In genomic region chr4:148204061-148204872, GRCm38 (mm10) we compare ENCODE assay signal across 10 mouse cellular contexts. TPM values are rescaled to one million over a fixed set of nuclear protein-coding genes. Genes with fewer than 3 reads are reported as not detected.
DNase-seq lines count a peak whose midpoint lies in the region; ATAC-seq and TF ChIP-seq lines count a peak whose summit lies in the region.
"Had no signal": no experiment of that assay in that cellular context is flagged by ENCODE, and none has a peak within 500 bp of the region (broad histone marks: within the 10 kb centered on the region; RNA-seq: fewer than 3 reads in every experiment).

No protein-coding gene starts in this region.

- 0 out of 2 replicates have a peak overlapping the region, but pooled peaks have one; percentile 23 for H3K27ac ChIP-seq in hindbrain, embryonic 10.5 days
- H3K27ac ChIP-seq in hindbrain, postnatal 0 days = no peak overlapping the region
- H3K27ac ChIP-seq in neural tube, embryonic 14.5 days (ENCODE audit: low read depth, low read length) = peak overlapping the region; percentile 28; the same call in 1 of the 2 replicates
- H3K27ac ChIP-seq in thymus, adult 2 months (ENCODE audit: control insufficient read depth, insufficient read depth, low read length) = no peak overlapping the region

- no peak for ATAC-seq in hindbrain, postnatal 0 days
- no peak; the same call in 1 of the 2 replicates for ATAC-seq in neural tube, embryonic 14.5 days (ENCODE audit: low read depth)

- H3K4me3 ChIP-seq in hindbrain, embryonic 10.5 days = no peak overlapping the region
- H3K4me3 ChIP-seq in hindbrain, postnatal 0 days (ENCODE audit: low read length) = no peak overlapping the region
- H3K4me3 ChIP-seq in neural tube, embryonic 14.5 days (ENCODE audit: low read depth, low read length) = no peak overlapping the region
- H3K4me3 ChIP-seq in thymus, adult 2 months (ENCODE audit: control insufficient read depth, insufficient read depth, low read length) = no peak overlapping the region

- TF ChIP-seq CTCF in hindbrain, postnatal 0 days (IDR thresholded peaks at IDR 0.05; ENCODE audit: low read depth) = no peak
- TF ChIP-seq CTCF in thymus, adult 2 months (IDR thresholded peaks at IDR 0.05; ENCODE audit: borderline replicate concordance, control insufficient read depth, extremely low read depth, insufficient read depth, low read length, poor library complexity) = no peak

- H3K27me3 ChIP-seq in hindbrain, embryonic 10.5 days (ENCODE audit: insufficient read depth, poor library complexity, severe bottlenecking) = peaks cover 11% of the 10 kb centered on the region
- no peaks in the 10 kb centered on the region for H3K27me3 ChIP-seq in hindbrain, postnatal 0 days (ENCODE audit: insufficient read depth, low read length)
- H3K27me3 ChIP-seq in neural tube, embryonic 14.5 days (ENCODE audit: control insufficient read depth, insufficient read depth, low read length) = no peaks in the 10 kb centered on the region
- H3K27me3 ChIP-seq in thymus, adult 2 months (ENCODE audit: control insufficient read depth, insufficient read depth, low read length) = no peaks in the 10 kb centered on the region

- 61% methylated on average over 15 of the region's 15 CpGs for WGBS in hindbrain, embryonic 10.5 days
- WGBS in hindbrain, postnatal 0 days = 45% methylated on average over 15 of the region's 15 CpGs
- 50% methylated on average over 15 of the region's 15 CpGs for WGBS in neural tube, embryonic 14.5 days
- 77% methylated on average over 15 of the region's 15 CpGs for WGBS in thymus, adult 2 months

- TF ChIP-seq POLR2A in thymus, adult 2 months (IDR thresholded peaks at IDR 0.05; ENCODE audit: control insufficient read depth, extremely low read depth, insufficient read depth, low read length, poor library complexity) = no peak

- H3K4me2 ChIP-seq in hindbrain, postnatal 0 days (ENCODE audit: low read depth, low read length) = no peak overlapping the region
- no peak overlapping the region for H3K4me2 ChIP-seq in neural tube, embryonic 14.5 days (ENCODE audit: low read depth, low read length)

- H3K4me1 ChIP-seq in hindbrain, embryonic 10.5 days (replicated peaks) = peaks cover 26% of the 10 kb centered on the region
- H3K4me1 ChIP-seq in hindbrain, postnatal 0 days (ENCODE audit: insufficient read depth, low read length) = no peaks in the 10 kb centered on the region
- H3K4me1 ChIP-seq in neural tube, embryonic 14.5 days (ENCODE audit: control insufficient read depth, insufficient read depth, low read length) = peaks cover 10% of the 10 kb centered on the region; the same call in 1 of the 2 replicates
- H3K4me1 ChIP-seq in thymus, adult 2 months (replicated peaks; ENCODE audit: control insufficient read depth, insufficient read depth, low read length) = no peaks in the 10 kb centered on the region

- no peaks in the 10 kb centered on the region for H3K9me3 ChIP-seq in hindbrain, embryonic 10.5 days
- H3K9me3 ChIP-seq in hindbrain, postnatal 0 days (ENCODE audit: low read length) = no peaks in the 10 kb centered on the region
- H3K9me3 ChIP-seq in neural tube, embryonic 14.5 days (ENCODE audit: control insufficient read depth, low read length) = no peaks in the 10 kb centered on the region

- no peak overlapping the region for H3K9ac ChIP-seq in hindbrain, postnatal 0 days (replicated peaks; ENCODE audit: low read length)
- H3K9ac ChIP-seq in neural tube, embryonic 14.5 days (replicated peaks; ENCODE audit: low read depth, low read length) = no peak overlapping the region

- no peaks in the 10 kb centered on the region for H3K36me3 ChIP-seq in hindbrain, embryonic 10.5 days
- no peaks in the 10 kb centered on the region for H3K36me3 ChIP-seq in hindbrain, postnatal 0 days (ENCODE audit: insufficient read depth, low read length)
- H3K36me3 ChIP-seq in neural tube, embryonic 14.5 days (ENCODE audit: control insufficient read depth, insufficient read depth, low read length) = no peaks in the 10 kb centered on the region
- no peaks in the 10 kb centered on the region for H3K36me3 ChIP-seq in thymus, adult 2 months (ENCODE audit: control insufficient read depth, insufficient read depth, low read length)

- DNase-seq in hindbrain, embryonic 10.5 days (ENCODE audit: low spot score) = no peak
- no peak for DNase-seq in hindbrain, postnatal 0 days (ENCODE audit: low spot score)
- peak; percentile 74 for DNase-seq in c-Kit-negative CD71-positive TER-119-positive erythroid progenitor cells, embryonic 14.5 days (ENCODE audit: low read depth, low spot score)
- DNase-seq in liver = peak; percentile 90
- DNase-seq in layer of hippocampus, adult 8-10 months (ENCODE audit: low spot score in 2 of 2) = no peak
- no peak for DNase-seq in thymus, adult 2 months
- no peak for DNase-seq in ovary, postnatal 36 days (ENCODE audit: low spot score)
- DNase-seq: cerebellum, postnatal 10 days; heart, adult 11 months had no signal

RNA-seq across cellular contexts. Expression of gene Fbxo2, which starts 43.8 kb away (rescaled TPM):
- 3.3 and 4.6 TPM in 2 replicates for polyA plus RNA-seq in hindbrain, embryonic 10.5 days (2016; fragmentation: Nextera tagmentation; extraction: Ambion mirVana)
- total RNA-seq in hindbrain, postnatal 0 days (2014; rRNA removed) = 25.5 and 39.8 TPM in 2 replicates
- polyA plus RNA-seq in hindbrain, postnatal 0 days (2015; fragmentation: Nextera tagmentation; extraction: Ambion mirVana) = 45.6 and 49.9 TPM in 2 replicates
- polyA plus RNA-seq in neural tube, embryonic 14.5 days (2014; fragmentation: Nextera tagmentation; extraction: Ambion mirVana) = 7.4 and 10.4 TPM in 2 replicates
- total RNA-seq in layer of hippocampus, adult 8-10 months (2022) = 100 to 1,000 TPM; 112 to 133 (median 119) TPM
- 0.66 and 1.5 TPM in 2 replicates for polyA plus RNA-seq in thymus, adult 2 months (2012; rRNA removed)

RNA-seq across cellular contexts. Expression of gene Fbxo44, which starts 44.0 kb away (rescaled TPM):
- polyA plus RNA-seq in hindbrain, embryonic 10.5 days (2016; fragmentation: Nextera tagmentation; extraction: Ambion mirVana) = 48.0 and 86.5 TPM in 2 replicates
- total RNA-seq in hindbrain, postnatal 0 days (2014; rRNA removed) = 199 and 200 TPM in 2 replicates
- polyA plus RNA-seq in hindbrain, postnatal 0 days (2015; fragmentation: Nextera tagmentation; extraction: Ambion mirVana) = 118 and 122 TPM in 2 replicates
- 99.4 and 116 TPM in 2 replicates for polyA plus RNA-seq in neural tube, embryonic 14.5 days (2014; fragmentation: Nextera tagmentation; extraction: Ambion mirVana)
- 100 to 1,000 TPM; 136 to 157 (median 147) TPM for total RNA-seq in layer of hippocampus, adult 8-10 months (2022)
- polyA plus RNA-seq in thymus, adult 2 months (2012; rRNA removed) = 31.2 and 34.5 TPM in 2 replicates

RNA-seq across cellular contexts. Expression of gene Fbxo6, which starts 52.3 kb away (rescaled TPM):
- polyA plus RNA-seq in hindbrain, embryonic 10.5 days (2016; fragmentation: Nextera tagmentation; extraction: Ambion mirVana) = 11.0 and 15.6 TPM in 2 replicates
- total RNA-seq in hindbrain, postnatal 0 days (2014; rRNA removed) = 23.7 and 36.3 TPM in 2 replicates
- polyA plus RNA-seq in hindbrain, postnatal 0 days (2015; fragmentation: Nextera tagmentation; extraction: Ambion mirVana) = 23.8 and 24.0 TPM in 2 replicates
- 18.0 and 19.7 TPM in 2 replicates for polyA plus RNA-seq in neural tube, embryonic 14.5 days (2014; fragmentation: Nextera tagmentation; extraction: Ambion mirVana)
- total RNA-seq in layer of hippocampus, adult 8-10 months (2022) = 10 to 100 TPM; 29.4 to 34.0 (median 31.1) TPM
- 41.8 and 50.9 TPM in 2 replicates for polyA plus RNA-seq in thymus, adult 2 months (2012; rRNA removed)

Comparison
In these comparisons a context has a peak if more than half of its experiments do, and no peak if none do; other contexts are left out.
1. H3K27ac ChIP-seq: peak in hindbrain, embryonic 10.5 days (single experiment) and neural tube, embryonic 14.5 days (single experiment); none in hindbrain, postnatal 0 days (single experiment) and thymus, adult 2 months (single experiment).
2. DNase-seq: peak in c-Kit-negative CD71-positive TER-119-positive erythroid progenitor cells, embryonic 14.5 days (single experiment) and liver (single experiment); none in hindbrain, embryonic 10.5 days (single experiment), hindbrain, postnatal 0 days (single experiment), layer of hippocampus, adult 8-10 months (0 of 2), thymus, adult 2 months (single experiment) and ovary, postnatal 36 days (single experiment).